Mouse (Mus musculus) limb, embryonic 14.5 days (tissue): ENCODE measurements at regions not wholly inside any gene's neighbourhood (a gene's known extent, or its start where the extent isn't known, plus 50 kb on each side); places are given as distances from the start of the nearest gene placed in this dataset.
"Not testable (repeated sequence)": the region's sequence is repeated elsewhere in the genome, so short reads cannot be mapped to it uniquely, and the experiment has no call there.

Experiments
- ATAC-seq: fragments of 200-750 bp; cut with Nextera tagmentation; 2 replicates; pipeline ENCODE4 v1.8.0; 2017; ENCODE audit warnings: low read depth, moderate number of reproducible peaks, moderate TSS enrichment; ENCODE audit not compliant: low FRiP score
- DNase-seq: peaks from one replicate; pipeline ENCODE4 v3.0.0-alpha.2; 2015; ENCODE audit warnings: low spot score
- H3K27ac ChIP-seq: fragments of 300-500 bp; sonication (generic); replicated peaks from 2 replicates; pipeline ENCODE4 v1.5.1; 2014; ENCODE audit warnings: low read depth, mild to moderate bottlenecking, low read length, moderate library complexity, mixed read lengths
- H3K27me3 ChIP-seq: fragments of 300-500 bp; sonication (generic); 2 replicates; pipeline ENCODE4 v1.6.1; 2014; ENCODE audit warnings: low read length, mixed read lengths; ENCODE audit not compliant: control insufficient read depth, insufficient read depth
- H3K36me3 ChIP-seq: fragments of 300-500 bp; sonication (generic); 2 replicates; pipeline ENCODE4 v1.6.1; 2014; ENCODE audit warnings: mild to moderate bottlenecking, low read length, moderate library complexity, mixed read lengths; ENCODE audit not compliant: control insufficient read depth, insufficient read depth
- H3K4me1 ChIP-seq: fragments of 300-500 bp; sonication (generic); 2 replicates; pipeline ENCODE4 v1.6.1; 2014; ENCODE audit warnings: antibody characterized with exemption, low read length, mixed read lengths; ENCODE audit not compliant: control insufficient read depth, insufficient read depth
- H3K4me2 ChIP-seq: fragments of 300-500 bp; sonication (generic); replicated peaks from 2 replicates; pipeline ENCODE4 v1.6.1; 2014; ENCODE audit warnings: low read depth, mild to moderate bottlenecking, low read length, moderate library complexity; ENCODE audit not compliant: severe bottlenecking
- H3K4me3 ChIP-seq: fragments of 300-500 bp; sonication (generic); replicated peaks from 2 replicates; pipeline ENCODE4 v1.5.1; 2014; ENCODE audit warnings: low read length
- H3K9ac ChIP-seq: fragments of 300-500 bp; sonication (generic); 2 replicates; pipeline ENCODE4 v1.6.1; 2014; ENCODE audit warnings: mild to moderate bottlenecking, low read depth, low read length, moderate library complexity; ENCODE audit not compliant: severe bottlenecking
- H3K9me3 ChIP-seq: fragments of 300-500 bp; sonication (generic); 2 replicates; pipeline ENCODE4 v1.6.1; 2016; ENCODE audit warnings: low read length; ENCODE audit not compliant: control insufficient read depth
- WGBS: fragments of 180-500 bp; shearing (Covaris S2); extraction: QIAGEN DNeasy Blood & Tissue Kit; methylation state at CpG from one replicate; pipeline ENCODE4 v1.1.7; 2014; 5-methylcytosine and 5-hydroxymethylcytosine counted together

- not testable (repeated sequence) for H3K36me3 ChIP-seq, DNase-seq, ATAC-seq, H3K4me1 ChIP-seq, H3K9ac ChIP-seq, H3K4me2 ChIP-seq, H3K4me3 ChIP-seq, H3K27me3 ChIP-seq, H3K27ac ChIP-seq, H3K9me3 ChIP-seq
- 88% methylated on average over 13 of the region's 17 CpGs for WGBS
Measured at GRCm38 (mm10) chr8:20016082-20016840, 113.1 kb downstream of the Gm31371 start.

GRCm38 (mm10) chr8:20025521-20025920 lies 122.3 kb downstream of the Gm31371 start:
- not testable (repeated sequence) for H3K4me1 ChIP-seq
- no CpG with 5 or more reads among the region's 2 CpGs for WGBS

GRCm38 (mm10) chr8:20027956-20028355 lies 124.8 kb downstream of the Gm31371 start:
- DNase-seq, H3K27me3 ChIP-seq, H3K4me2 ChIP-seq, H3K27ac ChIP-seq, H3K9ac ChIP-seq, H3K36me3 ChIP-seq, H3K4me3 ChIP-seq, H3K4me1 ChIP-seq, ATAC-seq, H3K9me3 ChIP-seq: not testable (repeated sequence)
- WGBS: 74% methylated on average over 1 of the region's 2 CpGs

More at GRCm38 (mm10) chr8:20025521-20025920, 122.3 kb downstream of the Gm31371 start:
- not testable (repeated sequence) for H3K4me3 ChIP-seq, DNase-seq, ATAC-seq, H3K9me3 ChIP-seq, H3K4me2 ChIP-seq, H3K36me3 ChIP-seq, H3K9ac ChIP-seq, H3K27ac ChIP-seq, H3K27me3 ChIP-seq

GRCm38 (mm10) chr8:20030131-20030530 lies 126.9 kb downstream of the Gm31371 start:
- not testable (repeated sequence) for DNase-seq

GRCm38 (mm10) chr8:20057626-20058025 lies 154.4 kb downstream of the Gm31371 start:
- H3K4me1 ChIP-seq, DNase-seq, H3K4me3 ChIP-seq, H3K9me3 ChIP-seq, H3K36me3 ChIP-seq, H3K27ac ChIP-seq, H3K27me3 ChIP-seq, ATAC-seq, H3K9ac ChIP-seq, H3K4me2 ChIP-seq: not testable (repeated sequence)
- 75% methylated on average over 2 of the region's 3 CpGs for WGBS

More at GRCm38 (mm10) chr8:20030131-20030530, 126.9 kb downstream of the Gm31371 start:
- 81% methylated on average over 2 of the region's 2 CpGs for WGBS
- not testable (repeated sequence) for H3K9ac ChIP-seq, H3K4me1 ChIP-seq, H3K27ac ChIP-seq, H3K36me3 ChIP-seq, H3K9me3 ChIP-seq, H3K4me2 ChIP-seq, H3K4me3 ChIP-seq, H3K27me3 ChIP-seq, ATAC-seq

- DNase-seq, H3K9me3 ChIP-seq, ATAC-seq, H3K27me3 ChIP-seq, H3K4me1 ChIP-seq, H3K4me2 ChIP-seq, H3K27ac ChIP-seq, H3K4me3 ChIP-seq, H3K9ac ChIP-seq, H3K36me3 ChIP-seq: not testable (repeated sequence)
- 82% methylated on average over 4 of the region's 5 CpGs for WGBS
Measured at GRCm38 (mm10) chr8:20098121-20098520, 194.9 kb downstream of the Gm31371 start.

GRCm38 (mm10) chr8:20100241-20100640 lies 197.0 kb downstream of the Gm31371 start:
- H3K9ac ChIP-seq, H3K36me3 ChIP-seq, H3K27ac ChIP-seq, H3K4me2 ChIP-seq, H3K4me3 ChIP-seq, DNase-seq, ATAC-seq, H3K9me3 ChIP-seq, H3K27me3 ChIP-seq, H3K4me1 ChIP-seq: not testable (repeated sequence)
- WGBS: no CpG with 5 or more reads among the region's 1 CpGs

- not testable (repeated sequence) for H3K4me2 ChIP-seq, H3K27me3 ChIP-seq, H3K36me3 ChIP-seq, H3K27ac ChIP-seq, DNase-seq, H3K4me3 ChIP-seq, H3K4me1 ChIP-seq, H3K9me3 ChIP-seq, H3K9ac ChIP-seq
- ATAC-seq: peak; percentile 47; the same call in 1 of the 2 replicates
- no CpG with 5 or more reads among the region's 2 CpGs for WGBS
Measured at GRCm38 (mm10) chr8:20102374-20102773, 199.2 kb downstream of the Gm31371 start.
